Mouse (Mus musculus) limb, embryonic 13.5 days (tissue): ENCODE measurements around the gene Scgb1b29. TPM values are rescaled to one million over a fixed set of nuclear protein-coding genes. Genes with fewer than 3 reads are reported as not detected.
"Not testable (repeated sequence)": the region's sequence is repeated elsewhere in the genome, so short reads cannot be mapped to it uniquely, and the experiment has no call there.

Experiments
- ATAC-seq: fragments of 200-750 bp; cut with Nextera tagmentation; 2 replicates; pipeline ENCODE4 v1.8.0; 2017; ENCODE audit warnings: low read depth, moderate number of reproducible peaks, moderate TSS enrichment; ENCODE audit not compliant: low FRiP score
- H3K27ac ChIP-seq: fragments of 300-500 bp; sonication (generic); 2 replicates; pipeline ENCODE4 v1.5.1; 2015; ENCODE audit warnings: inconsistent platforms, mild to moderate bottlenecking, moderate library complexity
- H3K27me3 ChIP-seq: fragments of 300-500 bp; sonication (generic); 2 replicates; pipeline ENCODE4 v1.6.1; 2015; ENCODE audit warnings: mild to moderate bottlenecking, inconsistent platforms
- H3K36me3 ChIP-seq: fragments of 300-500 bp; sonication (generic); 2 replicates; pipeline ENCODE4 v1.6.1; 2015; ENCODE audit warnings: inconsistent platforms, mild to moderate bottlenecking, moderate library complexity
- H3K4me1 ChIP-seq: fragments of 300-500 bp; sonication (generic); 2 replicates; pipeline ENCODE4 v1.6.1; 2015; ENCODE audit warnings: inconsistent platforms
- H3K4me2 ChIP-seq: fragments of 300-500 bp; sonication (generic); replicated peaks from 2 replicates; pipeline ENCODE4 v1.6.1; 2015; ENCODE audit warnings: inconsistent platforms, mild to moderate bottlenecking, moderate library complexity
- H3K4me3 ChIP-seq: fragments of 300-500 bp; sonication (generic); 2 replicates; pipeline ENCODE4 v1.5.1; 2015; ENCODE audit warnings: moderate library complexity, mild to moderate bottlenecking, inconsistent platforms
- H3K9ac ChIP-seq: fragments of 300-500 bp; sonication (generic); 2 replicates; pipeline ENCODE4 v1.6.1; 2015; ENCODE audit warnings: mild to moderate bottlenecking, inconsistent platforms
- H3K9me3 ChIP-seq: fragments of 300-500 bp; sonication (generic); 2 replicates; pipeline ENCODE4 v1.6.1; 2016; ENCODE audit warnings: inconsistent platforms
- WGBS: fragments of 180-500 bp; shearing (Covaris S2); methylation state at CpG from one replicate; pipeline ENCODE4 v1.1.7; 2015; 5-methylcytosine and 5-hydroxymethylcytosine counted together
- polyA plus RNA-seq: library from polyadenylated mRNA; unstranded; fragments of >200 nt; fragmentation: Nextera tagmentation; extraction: Ambion mirVana; gene quantifications from 2 replicates; pipeline ENCODE4 v1.2.1, GENCODE M21; 2015

Gene Scgb1b29
- polyA plus RNA-seq: not detected in 2 replicates

DNA sequence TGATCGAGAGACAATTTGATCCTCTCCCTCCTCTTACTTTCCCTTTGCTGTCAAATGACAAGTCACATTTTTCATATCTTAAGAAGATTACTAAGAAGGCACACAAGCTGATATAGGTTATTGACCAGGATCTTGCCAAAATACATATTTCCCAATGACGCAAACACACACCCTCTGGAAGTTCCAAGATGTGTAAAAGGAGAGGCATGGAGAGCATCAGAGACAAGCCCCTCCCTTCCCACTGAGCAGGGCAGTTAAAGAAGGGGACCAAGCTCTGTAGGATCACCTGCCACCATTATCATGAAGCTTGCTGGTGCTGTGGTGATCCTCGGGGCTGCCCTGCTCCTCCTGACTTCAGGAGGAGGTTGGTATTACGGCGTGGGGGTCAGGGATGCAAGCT, at the start of gene Scgb1b29:
TSS of gene Scgb1b29 (plus strand) at position 301 of the 400 bp plus-strand sequence.
- not testable (repeated sequence) for H3K27me3 ChIP-seq, ATAC-seq

DNA sequence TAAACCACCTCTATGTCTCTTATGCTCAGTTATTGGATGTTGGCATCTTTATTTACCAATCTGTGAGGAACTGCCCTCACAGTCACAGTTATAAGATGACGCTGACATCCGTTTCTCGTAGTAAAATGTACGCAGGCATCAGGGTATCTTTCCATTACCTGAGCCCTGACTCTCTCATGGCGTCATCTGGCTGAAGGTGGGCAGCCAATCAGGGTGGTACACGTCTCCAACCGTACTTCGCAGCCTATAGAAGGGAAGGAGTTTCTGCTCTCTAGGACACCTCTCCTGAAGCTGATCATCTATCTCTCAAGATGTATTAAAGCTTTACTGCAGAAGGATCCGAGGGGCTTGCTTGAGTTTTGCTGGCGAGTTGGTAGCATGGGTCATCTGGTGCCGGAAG, 12.7 kb upstream of the Scgb1b29 start:
- not testable (repeated sequence) for H3K9me3 ChIP-seq, ATAC-seq, H3K27me3 ChIP-seq, H3K36me3 ChIP-seq, H3K4me3 ChIP-seq, H3K4me1 ChIP-seq, H3K27ac ChIP-seq, H3K4me2 ChIP-seq, H3K9ac ChIP-seq
- 88% methylated on average over 11 of the region's 11 CpGs for WGBS

More for the DNA sequence above, at the start of gene Scgb1b29:
- H3K4me1 ChIP-seq, H3K9me3 ChIP-seq, H3K9ac ChIP-seq, H3K4me2 ChIP-seq, H3K4me3 ChIP-seq, H3K36me3 ChIP-seq, H3K27ac ChIP-seq: not testable (repeated sequence)
- WGBS: 83% methylated on average over 4 of the region's 5 CpGs

Other genes starting within 250 kb of the Scgb1b29 start
- not detected in 2 replicates for gene Scgb2b11, start 230.4 kb upstream of the Scgb1b29 start, polyA plus RNA-seq
- gene Scgb1b11, start 218.7 kb upstream of the Scgb1b29 start, polyA plus RNA-seq: not detected in 2 replicates
- gene Scgb2b12, start 114.3 kb upstream of the Scgb1b29 start, polyA plus RNA-seq: not detected in 2 replicates
- not detected in 2 replicates for gene Scgb1b12, start 107.4 kb upstream of the Scgb1b29 start, polyA plus RNA-seq